Mouse (Mus musculus): Measurements from ENCODE around the gene Hnrnpl.

GRCm38 (mm10) chr7:28788307-28789195 is 19.8 kb upstream of the Hnrnpl start, which contains the start of gene Rinl:
- TF ChIP-seq HCFC1 (IDR thresholded peaks at IDR 0.05; ENCODE audit: low read depth, low read length) (0 out of 2 replicates have a peak, but pooled peaks have one; percentile 54), RCOR1 (conservative IDR thresholded peaks at IDR 0.05; ENCODE audit: low read depth, low read length) (no peak; the same call in 1 of the 2 replicates), IRF4 (IDR thresholded peaks at IDR 0.05; ENCODE audit: low read depth, low read length) (peak; percentile 96)

All from CH12.LX (cell line).